Mouse (Mus musculus) layer of hippocampus, adult 2 months (tissue): ENCODE measurements around the gene Tfpt. TPM values are rescaled to one million over a fixed set of nuclear protein-coding genes. Genes with fewer than 3 reads are reported as not detected.
"Not testable (repeated sequence)": the region's sequence is repeated elsewhere in the genome, so short reads cannot be mapped to it uniquely, and the experiment has no call there.

Source experiments
- DNase-seq, 2 experiments: peaks; one replicate each; pipeline ENCODE4 v3.0.0; 2022; ENCODE audit warnings: low spot score in 2 of 2
- H3K27ac ChIP-seq: fragments of 200-600 bp; 2 replicates; pipeline ENCODE4 v1.8.1; 2022
- H3K4me3 ChIP-seq: fragments of 200-600 bp; 2 replicates; pipeline ENCODE4 v1.8.1; 2022; ENCODE audit warnings: mild to moderate bottlenecking
- CTCF ChIP-seq: fragments of 200-600 bp; conservative IDR thresholded peaks from 2 replicates; pipeline ENCODE4 v1.8.1; 2022; ENCODE audit warnings: antibody characterized with exemption, mild to moderate bottlenecking, moderate library complexity
- total RNA-seq, 2 experiments: library from RNA; stranded (reverse); gene quantifications; 2 replicates each; pipeline ENCODE4 v1.2.3; 2021

The Tfpt gene
- total RNA-seq, 2 experiments from 2014 or later = 43.7 to 51.9 TPM

DNA sequence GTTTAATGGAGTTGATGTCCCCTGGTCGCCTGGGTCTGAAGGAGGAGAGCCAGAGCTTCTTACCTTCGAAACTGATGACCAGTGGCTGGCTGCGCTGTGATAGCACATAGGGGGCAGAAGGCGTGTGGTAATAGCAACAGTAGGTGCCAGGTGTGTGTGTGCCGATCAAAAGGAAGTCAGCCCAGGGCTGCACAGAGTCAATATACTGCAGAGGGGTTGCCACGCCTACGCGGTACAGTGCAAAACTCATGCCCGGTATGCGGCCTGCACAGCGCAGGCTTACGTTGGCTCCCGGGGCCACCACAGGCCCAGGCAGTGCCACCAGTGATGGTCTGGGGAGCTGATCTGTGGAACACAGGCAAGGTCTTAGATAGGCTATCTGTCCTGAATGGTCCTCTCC, 18.7 kb downstream of the Tfpt start:
- Histone ChIP-seq H3K27ac (no peak overlapping the region), H3K4me3 (no peak overlapping the region)
- no peak for TF ChIP-seq CTCF
- no peak for DNase-seq

DNA sequence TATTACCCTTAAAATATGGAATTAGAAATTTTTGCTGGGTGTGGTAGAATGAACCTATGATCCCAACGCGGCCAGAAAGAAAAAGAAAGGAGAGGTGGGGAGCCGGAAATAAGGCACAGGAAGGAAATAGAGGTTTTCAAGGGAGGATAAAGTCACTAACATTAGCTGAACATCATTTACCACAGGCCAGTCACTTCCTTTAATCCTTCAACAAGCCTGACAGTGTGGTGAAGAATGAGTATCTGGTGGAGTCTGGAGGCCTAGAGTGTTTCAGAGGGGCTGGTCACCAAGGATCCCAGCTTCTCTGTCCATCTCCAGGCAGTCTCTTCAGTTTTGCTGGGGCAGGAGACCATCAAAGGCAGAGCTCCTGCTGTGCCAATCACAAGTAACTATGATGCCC, 19.3 kb downstream of the Tfpt start:
- DNase-seq = no peak

DNA sequence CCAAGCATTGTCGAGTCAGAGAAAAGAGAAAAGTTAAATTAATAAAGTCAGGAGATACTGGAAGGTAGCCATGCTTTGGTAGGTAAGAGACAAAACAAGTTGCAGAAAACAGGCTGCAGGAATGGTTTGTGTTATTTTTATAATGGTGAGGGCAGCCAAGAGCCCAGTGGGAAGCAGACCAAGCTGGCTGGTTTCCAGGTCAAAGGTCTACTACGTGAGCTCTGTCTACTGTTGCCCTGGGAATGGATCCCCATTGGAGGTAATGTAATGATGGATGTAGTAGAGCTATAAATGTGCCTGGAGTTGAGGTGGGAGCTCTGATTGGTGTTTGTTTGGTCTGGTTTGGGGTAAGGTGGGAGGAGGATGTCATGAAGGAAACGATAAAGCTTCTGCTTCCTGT, 20.6 kb downstream of the Tfpt start:
- no peak for DNase-seq
- no peak for TF ChIP-seq CTCF
- Histone ChIP-seq H3K4me3 (no peak overlapping the region), H3K27ac (no peak overlapping the region)

More for the DNA sequence above, 19.3 kb downstream of the Tfpt start:
- no peak overlapping the region for H3K4me3 ChIP-seq
- TF ChIP-seq CTCF = no peak
- H3K27ac ChIP-seq = no peak overlapping the region

DNA sequence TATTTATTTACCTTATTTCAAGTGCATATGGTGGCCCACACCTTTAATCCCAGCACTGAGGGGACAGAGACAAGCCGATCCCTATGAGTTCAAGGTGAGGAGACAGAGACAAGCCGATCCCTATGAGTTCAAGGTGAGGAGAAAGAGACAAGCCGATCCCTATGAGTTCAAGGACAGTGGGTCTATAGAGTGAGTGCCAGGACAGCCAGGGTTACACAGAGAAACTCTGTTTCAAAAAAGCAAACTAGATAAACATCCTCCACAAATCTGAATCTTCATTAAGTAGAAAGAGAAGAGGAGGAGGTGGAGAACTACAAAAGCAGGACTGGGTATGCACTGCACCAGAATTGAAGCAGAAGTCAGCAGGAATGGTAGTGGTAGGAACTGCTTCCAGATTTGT, 21.1 kb downstream of the Tfpt start:
- no peak for TF ChIP-seq CTCF
- Histone ChIP-seq H3K27ac (no peak overlapping the region), H3K4me3 (no peak overlapping the region)
- no peak for DNase-seq

DNA sequence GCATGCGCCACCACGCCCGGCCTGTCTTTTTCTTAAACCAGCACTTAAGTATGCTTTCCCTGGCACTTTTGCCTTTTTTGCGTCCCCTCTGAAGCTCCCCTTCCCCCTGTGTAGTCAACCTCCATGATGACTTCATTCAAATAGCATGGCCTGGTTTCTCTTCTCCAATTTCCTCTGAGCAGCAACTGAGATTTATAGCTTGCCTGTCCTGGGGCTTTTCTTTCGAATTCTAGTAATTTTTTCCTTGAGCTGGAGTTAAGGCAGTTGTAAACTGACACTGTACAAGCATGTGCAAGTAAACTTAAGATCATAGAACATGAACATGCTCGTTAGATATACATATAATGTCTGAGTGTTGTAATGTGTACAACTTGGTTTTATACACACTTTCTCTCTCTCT, 22.3 kb downstream of the Tfpt start:
- Histone ChIP-seq H3K27ac (no peak overlapping the region), H3K4me3 (no peak overlapping the region)
- DNase-seq = no peak
- TF ChIP-seq CTCF = no peak

DNA sequence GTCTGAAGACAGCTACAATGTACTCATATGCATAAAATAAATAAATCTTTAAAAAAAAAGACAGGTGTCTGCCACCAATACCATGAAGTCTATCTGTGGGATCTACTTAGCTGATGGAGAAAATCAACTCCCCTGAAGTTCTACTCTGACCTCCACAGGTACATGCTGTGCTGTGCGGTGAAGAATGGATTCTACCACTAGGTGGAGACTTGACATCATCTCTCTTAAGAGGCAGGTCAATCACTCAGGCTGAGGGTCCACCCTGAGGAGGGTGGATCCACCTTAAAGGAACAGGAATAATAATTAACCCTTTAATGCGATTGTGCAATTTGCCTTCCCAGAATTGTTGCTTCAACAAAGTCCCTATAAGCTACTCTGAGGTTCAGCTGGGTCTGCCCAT, 22.9 kb downstream of the Tfpt start:
- Histone ChIP-seq H3K27ac (no peak overlapping the region), H3K4me3 (no peak overlapping the region)
- no peak for DNase-seq
- peak; percentile 73 for TF ChIP-seq CTCF

DNA sequence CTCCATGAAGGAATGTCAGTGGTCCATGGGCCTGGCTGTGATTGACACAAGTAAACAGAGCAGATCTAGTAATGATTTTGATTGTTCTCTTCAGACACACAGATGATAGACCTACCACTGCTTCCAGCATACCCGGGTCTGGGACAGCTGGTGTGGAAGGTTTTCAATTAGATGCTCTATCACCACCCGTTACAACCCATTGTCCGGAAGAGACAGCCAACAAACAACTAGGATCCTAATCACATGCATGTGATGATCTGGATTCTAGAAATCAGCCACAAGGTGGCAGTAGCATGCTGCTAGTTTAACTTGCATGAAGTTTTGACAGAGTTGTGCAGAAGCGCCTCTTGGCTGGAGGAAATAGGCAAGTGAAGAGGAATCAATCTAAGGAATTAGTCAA, 28.6 kb downstream of the Tfpt start:
- DNase-seq = peak; percentile 69 to 74
- H3K27ac ChIP-seq = no peak overlapping the region
- no peak overlapping the region for H3K4me3 ChIP-seq
- peak; percentile 97 for TF ChIP-seq CTCF

DNA sequence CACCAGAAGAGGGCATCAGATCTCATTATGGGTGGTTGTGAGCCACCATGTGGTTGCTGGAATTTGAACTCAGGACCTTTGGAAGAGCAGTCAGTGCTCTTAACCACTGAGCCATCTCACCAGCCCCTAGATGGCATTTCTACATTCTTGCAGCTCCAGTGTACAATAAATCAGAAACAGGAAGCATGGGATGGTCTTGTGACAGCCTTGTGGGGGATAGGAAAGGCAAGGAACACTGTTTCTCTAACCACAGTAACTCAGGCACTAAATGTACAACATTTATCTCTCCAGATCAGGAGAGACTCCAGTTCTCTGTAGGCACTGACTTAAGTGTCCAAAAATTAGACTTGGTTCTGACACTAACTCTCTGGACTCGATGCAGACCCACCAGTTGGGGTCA, 32.0 kb downstream of the Tfpt start:
- not testable (repeated sequence) for H3K4me3 ChIP-seq, H3K27ac ChIP-seq, DNase-seq

DNA sequence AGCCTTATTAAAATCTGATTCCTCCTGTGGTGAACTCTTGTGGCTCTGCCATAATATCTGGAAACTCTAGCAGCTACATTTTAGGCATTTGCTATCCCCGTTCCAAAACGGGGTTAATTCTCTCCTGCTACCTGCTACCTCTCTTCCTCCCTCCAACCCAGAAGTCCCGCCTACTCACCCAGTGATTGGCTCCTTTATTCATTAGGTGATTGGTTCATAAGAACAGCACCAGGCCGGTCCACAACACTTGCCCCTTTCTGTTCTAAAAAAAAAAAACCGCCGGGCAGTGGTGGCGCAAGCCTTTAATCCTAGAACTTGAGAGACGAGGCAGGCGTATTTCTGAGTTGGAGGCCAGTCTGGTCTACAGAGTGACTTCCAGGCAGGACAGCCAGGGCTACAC, 34.6 kb downstream of the Tfpt start:
- Histone ChIP-seq H3K27ac (no peak overlapping the region), H3K4me3 (no peak overlapping the region)
- no peak for DNase-seq
- no peak for TF ChIP-seq CTCF

DNA sequence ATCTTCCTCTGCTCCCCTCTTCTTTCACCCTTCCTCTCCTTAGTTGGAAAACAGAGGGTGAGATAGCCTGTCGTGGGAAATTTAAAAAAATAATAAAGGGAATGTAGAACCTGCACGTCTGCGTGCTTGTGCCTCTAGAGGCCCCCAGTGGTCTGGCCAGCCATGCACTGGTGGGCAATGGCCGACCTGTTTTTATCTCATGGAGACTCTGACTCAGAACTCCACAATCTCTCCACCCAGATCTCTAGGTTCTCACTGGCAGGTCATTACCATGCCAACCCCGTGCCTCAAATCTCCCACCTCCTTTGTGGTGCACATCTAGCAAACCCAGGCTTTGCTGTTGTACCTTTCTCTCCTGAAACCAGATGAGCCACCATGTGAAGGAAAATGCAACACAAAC, 35.0 kb downstream of the Tfpt start:
- Histone ChIP-seq H3K27ac (no peak overlapping the region), H3K4me3 (no peak overlapping the region)
- TF ChIP-seq CTCF = no peak
- no peak for DNase-seq

DNA sequence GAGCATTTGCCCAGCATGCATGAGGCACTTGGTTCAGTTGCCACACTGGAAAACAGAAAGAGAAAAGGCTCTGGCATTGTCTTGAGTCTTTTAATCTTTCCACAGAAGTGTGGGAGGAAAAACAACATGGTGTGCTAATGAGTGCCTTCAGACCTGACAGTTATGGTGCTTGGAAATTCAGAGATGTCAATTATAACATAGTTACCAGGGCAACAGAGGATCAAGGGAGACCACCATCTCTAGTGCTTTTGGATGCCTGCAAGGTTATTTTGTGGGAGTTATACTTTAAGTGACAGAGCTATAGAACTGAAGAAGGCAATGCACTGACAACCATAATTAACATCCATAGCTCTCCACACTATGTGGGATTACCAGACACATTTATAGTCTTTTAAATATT, 35.9 kb downstream of the Tfpt start:
- no peak for TF ChIP-seq CTCF

DNA sequence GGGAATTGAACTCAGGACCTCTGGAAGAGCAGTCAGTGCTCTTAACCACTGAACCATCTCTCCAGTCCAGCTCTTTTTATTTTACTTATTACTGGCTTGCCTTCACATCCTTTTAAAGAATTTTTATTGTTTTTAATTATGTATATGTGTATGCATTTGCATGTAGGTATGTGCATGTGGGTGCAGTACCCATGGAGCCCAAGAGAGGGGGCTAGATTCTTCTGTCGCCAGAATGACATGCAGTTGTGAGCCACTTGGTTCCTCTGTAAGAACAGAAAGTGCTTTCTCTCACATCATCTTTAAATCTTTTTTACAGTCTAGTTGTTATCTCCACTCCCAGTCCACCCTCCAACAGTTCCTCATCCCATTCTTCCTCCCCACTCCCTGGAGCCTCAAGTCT, 38.2 kb downstream of the Tfpt start:
- TF ChIP-seq CTCF = peak; percentile 47
- H3K4me3 ChIP-seq = no peak overlapping the region
- H3K27ac ChIP-seq = no peak overlapping the region
- DNase-seq = no peak

More for the DNA sequence above, 35.9 kb downstream of the Tfpt start:
- H3K4me3 ChIP-seq = no peak overlapping the region
- no peak overlapping the region for H3K27ac ChIP-seq
- DNase-seq = no peak

DNA sequence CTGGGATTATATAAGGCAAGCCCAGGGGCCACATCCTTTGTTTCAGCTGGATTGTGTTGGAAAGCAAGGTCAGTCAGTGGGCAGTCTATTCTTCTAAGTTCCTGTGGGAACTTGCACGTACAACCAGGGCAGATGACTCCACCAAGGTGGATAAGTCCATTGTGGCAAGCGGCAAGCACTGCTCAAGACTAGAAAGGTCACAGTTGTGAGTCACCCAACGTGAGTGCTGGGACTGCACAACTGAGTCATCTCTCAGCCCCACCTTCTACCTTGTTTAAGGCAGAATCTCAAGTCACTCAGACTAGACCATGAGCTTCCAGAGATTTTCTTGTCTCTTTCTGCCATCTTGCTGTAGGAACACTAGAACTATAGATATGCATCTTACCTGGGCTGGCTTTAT, 39.2 kb downstream of the Tfpt start:
- TF ChIP-seq CTCF = no peak
- Histone ChIP-seq H3K27ac (no peak overlapping the region), H3K4me3 (no peak overlapping the region)
- no peak for DNase-seq

DNA sequence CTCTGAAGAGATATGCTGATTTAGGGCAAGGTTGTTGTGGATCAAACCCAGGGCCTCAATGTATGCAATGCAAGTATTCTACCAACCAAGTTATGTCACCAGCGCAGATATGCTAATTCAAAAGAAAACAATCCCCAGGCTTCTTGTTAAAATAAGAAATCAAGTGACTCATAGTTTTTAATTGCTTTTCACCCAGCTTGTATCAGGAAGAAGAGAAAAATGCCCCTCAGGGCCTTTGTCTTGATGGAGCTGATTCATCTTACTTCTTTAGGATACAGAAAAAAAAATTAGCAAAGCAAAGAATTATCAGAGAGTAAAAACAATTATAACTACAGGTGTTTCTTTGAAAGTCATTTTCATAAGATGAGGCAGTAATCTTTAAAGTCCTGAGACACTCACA, 42.4 kb downstream of the Tfpt start:
- no peak for TF ChIP-seq CTCF
- Histone ChIP-seq H3K4me3 (no peak overlapping the region), H3K27ac (peak overlapping the region; percentile 65; the same call in 1 of the 2 replicates)
- no peak for DNase-seq

DNA sequence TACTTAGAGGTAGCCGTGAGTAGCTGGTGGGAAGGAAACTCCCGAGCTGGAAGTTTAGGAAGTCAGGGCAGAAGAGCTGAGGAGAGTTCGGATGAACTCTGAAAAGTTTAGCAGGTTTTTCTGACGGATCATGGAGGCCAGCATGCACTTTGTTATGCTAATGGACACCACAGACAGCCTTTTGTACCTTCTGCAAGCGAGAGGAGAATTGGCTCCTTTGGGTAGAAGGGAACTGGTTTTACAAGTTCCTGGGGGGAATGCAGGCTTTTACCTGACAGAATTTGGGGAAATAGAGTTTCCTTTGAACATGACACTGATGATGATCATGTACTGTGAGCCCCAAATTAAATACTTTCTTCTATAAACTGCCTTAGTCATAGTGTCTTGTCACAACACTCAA, 43.5 kb downstream of the Tfpt start:
- Histone ChIP-seq H3K27ac (peak overlapping the region; percentile 64; the same call in 1 of the 2 replicates), H3K4me3 (no peak overlapping the region)
- no peak for DNase-seq
- no peak for TF ChIP-seq CTCF
